Mouse (Mus musculus): ENCODE measurements around the gene C130074G19Rik. TPM values are rescaled to one million over a fixed set of nuclear protein-coding genes. Genes with fewer than 3 reads are reported as not detected.
A peak's percentile ranks its signal among the peaks of the same experiment; 100 is the strongest.

Gene C130074G19Rik
- polyA plus RNA-seq, 2 experiments = 1.8 to 9.7 TPM

- no peak overlapping the region; the same call in 1 of the 2 replicates for H3K4me2 ChIP-seq (replicated peaks; ENCODE audit: low read depth, low read length, severe bottlenecking)
- no peak overlapping the region for H3K9ac ChIP-seq (ENCODE audit: low read depth, low read length, severe bottlenecking)
- H3K27ac ChIP-seq (replicated peaks; ENCODE audit: low read depth, low read length) = no peak overlapping the region
- H3K36me3 ChIP-seq (ENCODE audit: control insufficient read depth, insufficient read depth, low read length) = no peaks in the 10 kb centered on the region
- ATAC-seq (ENCODE audit: low FRiP score, low read depth) (peak; percentile 84), DNase-seq (ENCODE audit: low spot score) (peak; percentile 76)
- WGBS = 24% methylated on average over 30 of the region's 31 CpGs
- 0 out of 2 replicates have a peak, but pooled peaks cover 3% of the 10 kb centered on the region for H3K4me1 ChIP-seq (ENCODE audit: control insufficient read depth, insufficient read depth, low read length)
- no peak overlapping the region for H3K4me3 ChIP-seq (replicated peaks; ENCODE audit: low read length)
- H3K27me3 ChIP-seq (ENCODE audit: control insufficient read depth, insufficient read depth, low read length) = no peaks in the 10 kb centered on the region
- no peaks in the 10 kb centered on the region for H3K9me3 ChIP-seq (ENCODE audit: control insufficient read depth, low read length)
- TF ChIP-seq POLR2A (IDR thresholded peaks at IDR 0.05; ENCODE audit: borderline replicate concordance, extremely low read depth, insufficient read depth, insufficient read length) = no peak
Observed at GRCm38 (mm10) chr1:184851741-184852618, 31.0 kb downstream of the C130074G19Rik start.

- Histone ChIP-seq H3K27me3 (ENCODE audit: control insufficient read depth, insufficient read depth, low read length) (no peaks in the 10 kb centered on the region), H3K9ac (ENCODE audit: low read depth, low read length, severe bottlenecking) (no peak overlapping the region), H3K36me3 (ENCODE audit: control insufficient read depth, insufficient read depth, low read length) (no peaks in the 10 kb centered on the region), H3K9me3 (ENCODE audit: control insufficient read depth, low read length) (no peaks in the 10 kb centered on the region), H3K4me3 (replicated peaks; ENCODE audit: low read length) (no peak overlapping the region), H3K4me2 (replicated peaks; ENCODE audit: low read depth, low read length, severe bottlenecking) (no peak overlapping the region), H3K27ac (replicated peaks; ENCODE audit: low read depth, low read length) (no peak overlapping the region), H3K4me1 (ENCODE audit: control insufficient read depth, insufficient read depth, low read length) (0 out of 2 replicates have a peak, but pooled peaks cover 3% of the 10 kb centered on the region)
- WGBS = 60% methylated on average over 7 of the region's 7 CpGs
- ATAC-seq (ENCODE audit: low FRiP score, low read depth) (no peak), DNase-seq (ENCODE audit: low spot score) (no peak)
- TF ChIP-seq POLR2A (IDR thresholded peaks at IDR 0.05; ENCODE audit: borderline replicate concordance, extremely low read depth, insufficient read depth, insufficient read length) = no peak
Observed at GRCm38 (mm10) chr1:184851166-184851565, 31.9 kb downstream of the C130074G19Rik start.

- WGBS = 32% methylated on average over 3 of the region's 3 CpGs
- peaks cover 11% of the 10 kb centered on the region for H3K4me1 ChIP-seq (ENCODE audit: control insufficient read depth, insufficient read depth, low read length)
- H3K9me3 ChIP-seq (ENCODE audit: control insufficient read depth, low read length) = no peaks in the 10 kb centered on the region
- H3K27me3 ChIP-seq (ENCODE audit: control insufficient read depth, insufficient read depth, low read length) = no peaks in the 10 kb centered on the region
- DNase-seq (ENCODE audit: low spot score) = no peak
- no peak overlapping the region for H3K9ac ChIP-seq (ENCODE audit: low read depth, low read length, severe bottlenecking)
- no peak overlapping the region for H3K4me3 ChIP-seq (replicated peaks; ENCODE audit: low read length)
- H3K4me2 ChIP-seq (replicated peaks; ENCODE audit: low read depth, low read length, severe bottlenecking) = no peak overlapping the region
- H3K36me3 ChIP-seq (ENCODE audit: control insufficient read depth, insufficient read depth, low read length) = no peaks in the 10 kb centered on the region
- no peak for TF ChIP-seq POLR2A (IDR thresholded peaks at IDR 0.05; ENCODE audit: borderline replicate concordance, extremely low read depth, insufficient read depth, insufficient read length)
- ATAC-seq (ENCODE audit: low FRiP score, low read depth) = no peak
- no peak overlapping the region for H3K27ac ChIP-seq (replicated peaks; ENCODE audit: low read depth, low read length)
Observed at GRCm38 (mm10) chr1:184846973-184847372, 36.0 kb downstream of the C130074G19Rik start.

- Histone ChIP-seq H3K4me3 (replicated peaks; ENCODE audit: low read length) (peak within 1 kb of the TSS; percentile 93), H3K4me2 (replicated peaks; ENCODE audit: low read depth, low read length, severe bottlenecking) (peak within 1 kb of the TSS; percentile 89), H3K9me3 (ENCODE audit: control insufficient read depth, low read length) (no peaks in the 10 kb centered on the region), H3K27ac (replicated peaks; ENCODE audit: low read depth, low read length) (peak within 1 kb of the TSS; percentile 88), H3K36me3 (ENCODE audit: control insufficient read depth, insufficient read depth, low read length) (no peaks in the 10 kb centered on the region), H3K27me3 (ENCODE audit: control insufficient read depth, insufficient read depth, low read length) (no peaks in the 10 kb centered on the region), H3K9ac (ENCODE audit: low read depth, low read length, severe bottlenecking) (peak within 1 kb of the TSS; percentile 86), H3K4me1 (ENCODE audit: control insufficient read depth, insufficient read depth, low read length) (peaks cover 11% of the 10 kb centered on the region)
- no peak for TF ChIP-seq POLR2A (IDR thresholded peaks at IDR 0.05; ENCODE audit: borderline replicate concordance, extremely low read depth, insufficient read depth, insufficient read length)
- DNase-seq (ENCODE audit: low spot score) = peak; percentile 21
- ATAC-seq (ENCODE audit: low FRiP score, low read depth) = no peak
- 2% methylated on average over 18 of the region's 18 CpGs for WGBS
Observed at GRCm38 (mm10) chr1:184846092-184846750, 36.8 kb downstream of the C130074G19Rik start, which contains the start of gene Marc2. TSS of gene Marc2 (minus strand) at chr1:184846451.
